Mouse (Mus musculus) midbrain, embryonic 11.5 days (tissue): ENCODE results near the gene Casq2. TPM values are rescaled to one million over a fixed set of nuclear protein-coding genes. Genes with fewer than 3 reads are reported as not detected.
A peak's percentile ranks its signal among the peaks of the same experiment; 100 is the strongest.
"Not testable (repeated sequence)": the region's sequence is repeated elsewhere in the genome, so short reads cannot be mapped to it uniquely, and the experiment has no call there.

ENCODE experiments used
- ATAC-seq: fragments of 200-750 bp; cut with Nextera tagmentation; 2 replicates; pipeline ENCODE4 v1.8.0; 2017; ENCODE audit warnings: moderate TSS enrichment, moderate library complexity; ENCODE audit not compliant: low FRiP score
- DNase-seq: peaks from one replicate; pipeline ENCODE4 v3.0.0; 2015; ENCODE audit warnings: low spot score; ENCODE audit errors: missing footprints
- H3K27ac ChIP-seq: fragments of 300-500 bp; sonication (generic); 2 replicates; pipeline ENCODE4 v1.5.1; 2014; ENCODE audit warnings: low read depth, low read length
- H3K27me3 ChIP-seq: fragments of 300-500 bp; sonication (generic); 2 replicates; pipeline ENCODE4 v1.6.1; 2014; ENCODE audit warnings: mild to moderate bottlenecking, low read length, moderate library complexity, mixed read lengths; ENCODE audit not compliant: control insufficient read depth, insufficient read depth
- H3K36me3 ChIP-seq: fragments of 300-500 bp; sonication (generic); 2 replicates; pipeline ENCODE4 v1.6.1; 2014; ENCODE audit warnings: mild to moderate bottlenecking, low read length, moderate library complexity, mixed read lengths; ENCODE audit not compliant: control insufficient read depth, insufficient read depth
- H3K4me1 ChIP-seq: fragments of 300-500 bp; sonication (generic); 2 replicates; pipeline ENCODE4 v1.6.1; 2014; ENCODE audit warnings: low read length; ENCODE audit not compliant: control insufficient read depth, insufficient read depth
- H3K4me2 ChIP-seq: fragments of 300-500 bp; sonication (generic); 2 replicates; pipeline ENCODE4 v1.6.1; 2014; ENCODE audit warnings: mild to moderate bottlenecking, moderate library complexity
- H3K4me3 ChIP-seq: fragments of 300-500 bp; sonication (generic); 2 replicates; pipeline ENCODE4 v1.5.1; 2014; ENCODE audit warnings: low read depth, low read length
- H3K9ac ChIP-seq: fragments of 300-500 bp; sonication (generic); 2 replicates; pipeline ENCODE4 v1.6.1; 2014; ENCODE audit warnings: low read length
- H3K9me3 ChIP-seq: fragments of 300-500 bp; sonication (generic); 2 replicates; pipeline ENCODE4 v1.6.1; 2016; ENCODE audit warnings: low read length; ENCODE audit not compliant: control insufficient read depth
- WGBS: fragments of 180-500 bp; shearing (Covaris S2); extraction: QIAGEN DNeasy Blood & Tissue Kit; methylation state at CpG from one replicate; pipeline ENCODE4 v1.1.7; 2014; 5-methylcytosine and 5-hydroxymethylcytosine counted together
- polyA plus RNA-seq: library from polyadenylated mRNA; unstranded; fragments of >200 nt; fragmentation: Nextera tagmentation; extraction: Ambion mirVana; gene quantifications from 2 replicates; pipeline ENCODE4 v1.2.1, GENCODE M21; 2014

Casq2 gene
- polyA plus RNA-seq, 1 experiment from 2014 or later, result not detected

GRCm38 (mm10) chr3:102158759-102159422 lies 72.7 kb downstream of the Casq2 start:
- H3K4me1 ChIP-seq, result no peaks in the 10 kb centered on the region
- no peak overlapping the region for H3K4me3 ChIP-seq
- no peak for ATAC-seq
- DNase-seq, result no peak
- no peaks in the 10 kb centered on the region for H3K9me3 ChIP-seq
- peaks cover 2% of the 10 kb centered on the region; the same call in 1 of the 2 replicates for H3K27me3 ChIP-seq
- no peak overlapping the region for H3K4me2 ChIP-seq
- no peak overlapping the region for H3K27ac ChIP-seq
- WGBS, result 87% methylated on average over 14 of the region's 14 CpGs
- H3K36me3 ChIP-seq, result no peaks in the 10 kb centered on the region
- no peak overlapping the region for H3K9ac ChIP-seq

GRCm38 (mm10) chr3:102159423-102160325 lies 73.5 kb downstream of the Casq2 start:
- ATAC-seq (0 out of 2 replicates have a peak, but pooled peaks have one; percentile 27), DNase-seq (no peak)
- Histone ChIP-seq H3K27me3 (no peaks in the 10 kb centered on the region), H3K4me2 (no peak overlapping the region), H3K4me1 (no peaks in the 10 kb centered on the region), H3K4me3 (no peak overlapping the region), H3K9me3 (no peaks in the 10 kb centered on the region), H3K36me3 (no peaks in the 10 kb centered on the region), H3K9ac (no peak overlapping the region), H3K27ac (no peak overlapping the region; the same call in 1 of the 2 replicates)
- 69% methylated on average over 14 of the region's 14 CpGs for WGBS

DNA sequence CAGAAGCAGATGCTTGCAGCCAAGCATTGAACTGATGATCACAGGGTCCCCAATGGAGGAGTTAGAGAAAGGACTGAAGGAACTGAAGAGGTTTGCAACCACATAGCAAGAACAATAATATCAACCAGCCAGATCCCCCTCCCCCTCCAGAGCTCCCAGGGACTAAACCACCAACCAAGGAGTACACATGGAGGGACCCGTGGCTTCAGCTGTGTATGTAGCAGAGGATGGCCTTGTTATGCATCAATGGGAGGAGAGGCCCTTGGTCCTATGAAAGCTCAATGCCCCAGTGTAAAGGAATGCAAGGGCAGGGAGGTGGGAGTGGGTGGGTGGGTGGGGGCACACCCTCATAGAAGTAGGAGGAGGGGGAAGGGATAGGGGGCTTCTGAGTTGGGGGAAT lies 77.6 kb downstream of the Casq2 start:
- H3K4me1 ChIP-seq, H3K27me3 ChIP-seq, DNase-seq, H3K4me2 ChIP-seq, H3K4me3 ChIP-seq, ATAC-seq, H3K9ac ChIP-seq, H3K9me3 ChIP-seq, H3K36me3 ChIP-seq, H3K27ac ChIP-seq: not testable (repeated sequence)
- 88% methylated on average over 1 of the region's 1 CpGs for WGBS

GRCm38 (mm10) chr3:102164911-102165310 lies 78.7 kb downstream of the Casq2 start:
- no peak overlapping the region for H3K4me2 ChIP-seq
- WGBS, result 68% methylated on average over 4 of the region's 4 CpGs
- H3K4me3 ChIP-seq, result no peak overlapping the region
- H3K4me1 ChIP-seq, result peaks cover 7% of the 10 kb centered on the region
- no peaks in the 10 kb centered on the region for H3K9me3 ChIP-seq
- ATAC-seq (no peak), DNase-seq (no peak)
- no peaks in the 10 kb centered on the region for H3K36me3 ChIP-seq
- no peak overlapping the region for H3K27ac ChIP-seq
- H3K27me3 ChIP-seq, result peaks cover 3% of the 10 kb centered on the region; the same call in 1 of the 2 replicates
- H3K9ac ChIP-seq, result no peak overlapping the region

DNA sequence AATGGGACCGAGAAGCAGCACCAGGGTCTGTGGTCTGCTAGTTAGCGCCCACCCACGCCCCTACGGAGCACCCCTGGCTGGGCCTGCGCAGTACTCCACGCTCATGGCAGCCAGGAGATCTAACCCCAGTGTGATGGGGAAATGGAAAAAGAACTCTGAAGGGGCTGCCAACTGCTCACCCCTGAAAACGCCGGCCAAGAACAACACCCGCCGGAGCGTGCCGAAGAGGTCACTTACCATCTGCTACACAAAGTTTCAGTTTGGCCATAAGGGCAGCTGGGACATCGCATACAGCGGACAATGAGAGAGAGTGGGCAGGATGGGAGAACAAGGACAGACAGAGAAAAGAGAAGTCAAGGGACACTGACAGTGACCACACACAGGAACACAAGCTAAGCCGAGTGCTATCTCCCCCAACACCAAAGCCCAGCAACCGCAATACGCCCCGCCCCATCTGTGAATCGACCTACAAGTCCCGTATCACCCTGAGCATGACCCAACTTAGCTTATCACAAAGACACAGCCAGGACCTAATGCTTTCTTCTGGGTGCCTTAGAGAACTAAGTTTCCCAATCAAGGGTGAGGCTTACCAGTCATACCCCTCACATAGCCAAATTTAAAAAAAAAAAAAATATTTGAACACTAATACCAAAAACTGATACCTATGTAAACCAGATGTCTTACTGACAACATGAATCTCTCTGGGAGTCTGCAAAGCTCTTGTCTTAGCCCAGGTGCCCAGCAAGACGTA lies 79.5 kb downstream of the Casq2 start:
- WGBS, result 77% methylated on average over 21 of the region's 21 CpGs

GRCm38 (mm10) chr3:102166287-102166620 lies 80.0 kb downstream of the Casq2 start:
- Histone ChIP-seq H3K27ac (no peak overlapping the region), H3K27me3 (peaks cover 3% of the 10 kb centered on the region; the same call in 1 of the 2 replicates), H3K4me3 (no peak overlapping the region), H3K36me3 (no peaks in the 10 kb centered on the region), H3K9me3 (no peaks in the 10 kb centered on the region), H3K9ac (no peak overlapping the region), H3K4me2 (no peak overlapping the region), H3K4me1 (peaks cover 7% of the 10 kb centered on the region)
- WGBS, result 58% methylated on average over 4 of the region's 4 CpGs
- DNase-seq (no peak), ATAC-seq (no peak)

More for the DNA sequence above, 79.5 kb downstream of the Casq2 start:
- Histone ChIP-seq H3K4me3 (no peak overlapping the region), H3K9ac (no peak overlapping the region), H3K27ac (no peak overlapping the region), H3K4me1 (peaks cover 7% of the 10 kb centered on the region), H3K9me3 (no peaks in the 10 kb centered on the region), H3K4me2 (no peak overlapping the region), H3K27me3 (peaks cover 3% of the 10 kb centered on the region; the same call in 1 of the 2 replicates), H3K36me3 (no peaks in the 10 kb centered on the region)
- DNase-seq (no peak), ATAC-seq (no peak)

GRCm38 (mm10) chr3:102166794-102167193 lies 80.6 kb downstream of the Casq2 start:
- no peak overlapping the region for H3K4me3 ChIP-seq
- H3K9me3 ChIP-seq, result no peaks in the 10 kb centered on the region
- peaks cover 7% of the 10 kb centered on the region for H3K4me1 ChIP-seq
- no peak for DNase-seq
- H3K9ac ChIP-seq, result no peak overlapping the region
- no peak overlapping the region for H3K27ac ChIP-seq
- H3K36me3 ChIP-seq, result no peaks in the 10 kb centered on the region
- H3K27me3 ChIP-seq, result peaks cover 3% of the 10 kb centered on the region; the same call in 1 of the 2 replicates
- H3K4me2 ChIP-seq, result no peak overlapping the region
- WGBS, result 79% methylated on average over 8 of the region's 8 CpGs
- no peak for ATAC-seq

GRCm38 (mm10) chr3:102167555-102168210 lies 81.5 kb downstream of the Casq2 start:
- no peaks in the 10 kb centered on the region for H3K36me3 ChIP-seq
- ATAC-seq (peak; percentile 62; the same call in 1 of the 2 replicates), DNase-seq (no peak)
- no peak overlapping the region for H3K4me3 ChIP-seq
- peaks cover 3% of the 10 kb centered on the region; the same call in 1 of the 2 replicates for H3K27me3 ChIP-seq
- H3K27ac ChIP-seq, result no peak overlapping the region
- WGBS, result 1% methylated on average over 10 of the region's 10 CpGs
- H3K4me2 ChIP-seq, result peak overlapping the region; percentile 10; the same call in 1 of the 2 replicates
- no peaks in the 10 kb centered on the region for H3K9me3 ChIP-seq
- H3K4me1 ChIP-seq, result peaks cover 7% of the 10 kb centered on the region
- H3K9ac ChIP-seq, result no peak overlapping the region
